Mouse (Mus musculus) stomach, postnatal 0 days (tissue): ENCODE results near the gene Sumf1.

Experiments used
- CTCF ChIP-seq: IDR thresholded peaks from 2 replicates; pipeline ENCODE4 v1.5.1; 2016; ENCODE audit warnings: antibody characterized with exemption, low read depth, mild to moderate bottlenecking, moderate library complexity
- EP300 ChIP-seq: optimal IDR thresholded peaks from 2 replicates; pipeline ENCODE3; 2016; ENCODE audit warnings: antibody characterized with exemption

DNA sequence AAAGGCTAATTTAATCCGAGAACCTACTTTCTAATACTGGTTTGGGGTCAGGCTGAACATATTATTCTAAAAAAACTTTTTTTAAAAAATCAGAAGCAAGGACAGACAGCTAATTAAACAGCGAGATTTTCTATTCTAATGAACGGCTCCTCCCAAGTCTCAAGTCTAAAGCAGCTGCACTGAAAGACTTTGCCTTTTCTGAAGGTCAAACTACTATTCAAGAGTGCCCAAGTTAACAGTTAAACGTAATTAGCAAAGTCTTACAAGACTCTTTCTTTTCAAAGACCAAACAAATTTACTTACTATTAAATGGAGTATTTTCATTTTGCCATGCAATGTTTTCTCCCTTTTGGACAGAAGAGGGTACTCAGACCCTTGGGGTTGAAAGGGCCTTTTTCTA, 20.8 kb upstream of the Sumf1 start:
- TF ChIP-seq EP300, result no peak
- no peak for TF ChIP-seq CTCF
